Mouse (Mus musculus): Measurements from ENCODE around the gene Ppp2r5d.

Ppp2r5d gene

GRCm38 (mm10) chr17:46649811-46650210 lies 55.1 kb downstream of the Ppp2r5d start:
- ATAC-seq (ENCODE audit: insufficient number of reproducible peaks, low FRiP score, low TSS enrichment): no peak

- no peak for ATAC-seq (ENCODE audit: insufficient number of reproducible peaks, low FRiP score, low TSS enrichment)
Observed at GRCm38 (mm10) chr17:46648436-46648835, 56.5 kb downstream of the Ppp2r5d start.

GRCm38 (mm10) chr17:46647279-46647678 lies 57.6 kb downstream of the Ppp2r5d start:
- ATAC-seq (ENCODE audit: insufficient number of reproducible peaks, low FRiP score, low TSS enrichment): no peak

DNA sequence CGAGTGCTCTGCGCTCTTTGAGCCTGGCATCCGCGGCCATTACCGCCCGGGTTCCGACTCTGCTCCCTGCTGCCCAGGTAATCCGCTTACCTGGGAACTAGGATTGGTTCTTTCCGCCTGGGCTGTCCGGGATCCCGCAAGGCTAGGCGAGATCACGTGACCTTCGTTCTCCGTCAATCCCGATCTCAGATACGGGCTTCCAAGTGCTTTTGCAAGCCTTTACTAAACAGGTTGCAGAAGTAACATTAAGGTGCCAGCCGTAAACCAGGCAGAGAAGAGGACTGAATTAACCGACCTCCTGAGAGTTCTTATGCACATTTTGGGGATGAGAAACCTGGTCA lies 58.6 kb downstream of the Ppp2r5d start:
- no peak for ATAC-seq (ENCODE audit: insufficient number of reproducible peaks, low FRiP score, low TSS enrichment)

DNA sequence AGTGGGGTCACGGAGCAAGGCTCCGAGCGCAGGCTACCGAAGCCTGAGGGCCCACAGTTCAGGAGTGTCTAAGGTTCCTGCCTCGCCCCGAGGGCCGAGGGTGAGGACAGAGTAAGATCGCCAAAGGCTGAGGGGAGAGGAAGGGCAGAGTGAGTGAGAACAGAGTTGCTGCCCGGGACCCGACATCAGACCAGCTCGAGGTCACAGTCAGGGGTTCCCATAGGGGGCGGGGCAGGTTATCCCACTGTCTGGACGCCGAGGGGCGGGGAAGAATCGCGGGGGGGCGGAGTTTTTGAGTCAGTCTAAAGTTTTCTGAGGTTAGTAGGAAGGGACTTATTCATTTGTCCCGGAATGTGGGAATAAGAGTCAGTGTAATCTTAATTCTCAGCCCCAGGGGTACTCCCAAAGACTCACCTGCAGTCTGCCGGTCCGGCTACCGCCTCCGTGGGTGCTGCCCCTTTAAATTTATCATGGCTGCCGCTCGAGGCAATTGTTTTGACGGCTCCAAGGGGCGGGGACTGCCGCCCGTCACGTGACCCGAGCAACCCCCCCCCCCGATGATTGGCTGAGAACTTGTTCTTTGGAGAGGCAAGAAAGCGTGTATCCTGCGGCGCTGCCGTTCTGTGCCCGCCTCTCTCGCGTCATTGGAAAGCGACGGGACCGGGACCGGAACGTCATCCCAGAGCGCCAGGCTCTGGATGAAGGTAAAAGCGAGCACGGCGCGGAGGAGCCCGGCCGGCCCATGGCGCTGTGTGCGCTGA lies 59.2 kb downstream of the Ppp2r5d start, which contains the start of the genes Klc4 and Mrpl2:
Klc4 (minus strand) TSS at position 462 of the 761 bp plus-strand sequence.
Mrpl2 (plus strand) TSS at position 669 of the 761 bp plus-strand sequence.
- peak; percentile 50 for ATAC-seq (ENCODE audit: insufficient number of reproducible peaks, low FRiP score, low TSS enrichment)

DNA sequence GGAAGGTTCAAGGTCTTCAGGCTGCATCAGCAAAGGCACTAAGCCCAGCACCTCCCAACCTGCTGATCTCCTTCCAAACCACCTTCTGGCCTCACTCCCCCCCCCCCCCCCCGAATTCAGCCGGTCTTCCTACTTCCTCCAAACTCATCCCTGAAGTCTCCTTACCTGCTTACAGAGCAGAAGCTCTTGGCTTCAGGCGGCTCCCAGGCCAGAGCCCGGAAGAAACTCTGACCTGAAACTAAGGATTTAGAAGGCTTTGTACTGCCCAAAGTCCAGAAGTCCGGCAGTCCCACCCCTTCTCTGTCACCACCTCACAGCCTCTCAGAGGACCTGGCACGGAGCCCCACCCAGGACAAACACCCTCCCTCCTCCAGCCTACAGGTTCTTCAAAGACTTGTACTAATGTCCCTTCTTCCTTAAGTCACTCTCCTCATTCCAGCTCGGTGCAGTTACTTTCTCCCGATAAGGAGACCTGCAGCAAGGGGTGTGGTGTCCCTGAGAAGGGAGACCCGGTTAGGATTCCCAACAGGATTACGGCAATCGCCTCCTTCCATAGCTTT lies 59.9 kb downstream of the Ppp2r5d start:
- ATAC-seq (ENCODE audit: insufficient number of reproducible peaks, low FRiP score, low TSS enrichment): no peak

DNA sequence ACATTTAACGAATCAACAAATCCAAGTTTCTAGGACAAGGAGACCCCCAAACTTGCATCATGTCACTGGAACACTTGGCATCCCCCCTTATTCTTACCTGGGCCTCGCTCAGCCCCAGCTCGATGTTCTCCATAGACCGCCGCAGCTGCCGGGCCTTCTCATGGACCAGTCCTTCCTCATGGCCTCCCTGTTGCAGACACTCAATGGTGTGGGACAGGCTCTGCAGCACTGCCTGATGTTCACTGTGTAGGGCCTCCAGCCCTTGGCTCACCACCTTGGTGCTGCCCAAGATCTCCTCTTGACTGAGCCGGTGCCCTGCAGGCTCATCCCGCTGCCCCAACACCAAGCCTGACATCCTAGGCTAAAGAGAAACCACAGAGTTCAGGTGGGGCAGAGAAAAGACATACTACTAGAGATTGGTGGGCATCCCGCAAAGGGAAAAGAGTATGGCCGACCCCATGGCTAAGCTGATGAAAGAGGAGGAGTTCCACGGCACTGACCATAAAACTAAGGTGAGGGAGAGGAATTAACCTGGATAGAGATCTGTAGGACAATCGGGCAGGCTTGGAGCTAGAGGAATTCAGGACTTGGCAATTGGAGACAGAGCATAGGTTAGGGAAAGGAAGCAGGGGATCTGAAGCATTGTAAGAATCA lies 60.6 kb downstream of the Ppp2r5d start:
- no peak for ATAC-seq (ENCODE audit: insufficient number of reproducible peaks, low FRiP score, low TSS enrichment)

- no peak for ATAC-seq (ENCODE audit: insufficient number of reproducible peaks, low FRiP score, low TSS enrichment)
Observed at GRCm38 (mm10) chr17:46642060-46642459, 62.9 kb downstream of the Ppp2r5d start.

DNA sequence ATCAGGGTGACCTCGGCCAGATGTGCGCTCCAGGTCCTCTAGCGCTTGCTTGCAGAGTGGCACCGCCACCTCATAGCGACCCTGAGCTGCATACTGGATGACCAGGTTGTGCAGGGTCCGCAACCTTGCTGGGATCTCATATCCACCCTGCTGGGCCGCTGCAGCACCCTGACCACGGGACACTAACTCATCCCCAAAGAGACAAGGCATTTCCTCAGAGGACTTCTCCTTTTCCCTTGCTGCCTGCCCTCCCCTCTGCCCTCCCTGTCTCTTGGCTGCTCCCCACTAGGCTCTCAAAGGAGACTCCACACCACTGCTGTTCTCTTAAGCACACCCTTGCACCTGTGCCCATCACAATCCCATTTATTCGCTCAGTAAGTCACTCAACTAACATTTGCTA lies 65.0 kb downstream of the Ppp2r5d start:
- no peak for ATAC-seq (ENCODE audit: insufficient number of reproducible peaks, low FRiP score, low TSS enrichment)

GRCm38 (mm10) chr17:46636831-46637523 lies 67.9 kb downstream of the Ppp2r5d start:
- ATAC-seq (ENCODE audit: insufficient number of reproducible peaks, low FRiP score, low TSS enrichment): peak; percentile 27; the same call in 1 of the 2 replicates

All from cerebellum, adult (tissue).